Mouse (Mus musculus) forebrain, embryonic 15.5 days (tissue): Measurements from ENCODE around the gene Mtus2. TPM values are rescaled to one million over a fixed set of nuclear protein-coding genes. Genes with fewer than 3 reads are reported as not detected.
"Not testable (repeated sequence)": the region's sequence is repeated elsewhere in the genome, so short reads cannot be mapped to it uniquely, and the experiment has no call there.

Experiments used
- ATAC-seq: fragments of 200-750 bp; cut with Nextera tagmentation; replicated peaks from 2 replicates; pipeline ENCODE4 v1.8.0; 2017; ENCODE audit warnings: mild to moderate bottlenecking, moderate TSS enrichment, moderate library complexity
- H3K27ac ChIP-seq: fragments of 300-500 bp; sonication (generic); replicated peaks from 2 replicates; pipeline ENCODE4 v1.5.1; 2015; ENCODE audit warnings: mild to moderate bottlenecking, inconsistent platforms
- H3K27me3 ChIP-seq: fragments of 300-500 bp; sonication (generic); 2 replicates; pipeline ENCODE4 v1.6.1; 2015; ENCODE audit warnings: inconsistent platforms
- H3K36me3 ChIP-seq: fragments of 300-500 bp; sonication (generic); 2 replicates; pipeline ENCODE4 v1.6.1; 2015; ENCODE audit warnings: mild to moderate bottlenecking, inconsistent platforms
- H3K4me1 ChIP-seq: fragments of 300-500 bp; sonication (generic); 2 replicates; pipeline ENCODE4 v1.6.1; 2015; ENCODE audit warnings: inconsistent platforms
- H3K4me2 ChIP-seq: fragments of 300-500 bp; sonication (generic); replicated peaks from 2 replicates; pipeline ENCODE4 v1.6.1; 2015; ENCODE audit warnings: mild to moderate bottlenecking, inconsistent platforms
- H3K4me3 ChIP-seq: fragments of 300-500 bp; sonication (generic); 2 replicates; pipeline ENCODE4 v1.5.1; 2015; ENCODE audit warnings: mild to moderate bottlenecking, inconsistent platforms
- H3K9ac ChIP-seq: fragments of 300-500 bp; sonication (generic); replicated peaks from 2 replicates; pipeline ENCODE4 v1.6.1; 2015; ENCODE audit warnings: mild to moderate bottlenecking, inconsistent platforms
- H3K9me3 ChIP-seq: fragments of 300-500 bp; sonication (generic); 2 replicates; pipeline ENCODE4 v1.6.1; 2016; ENCODE audit warnings: inconsistent platforms
- WGBS: fragments of 180-500 bp; shearing (Covaris S2); methylation state at CpG from one replicate; pipeline ENCODE4 v1.1.7; 2015; ENCODE audit warnings: mixed read lengths; 5-methylcytosine and 5-hydroxymethylcytosine counted together
- polyA plus RNA-seq: library from polyadenylated mRNA; unstranded; fragments of >200 nt; fragmentation: Nextera tagmentation; extraction: Ambion mirVana; gene quantifications from 2 replicates; pipeline ENCODE4 v1.2.1, GENCODE M21; 2015

Mtus2 gene
- polyA plus RNA-seq, 1 experiment from 2014 or later, result 20.0 TPM

- peak overlapping the region; percentile 17; the same call in 1 of the 2 replicates for H3K27ac ChIP-seq
- 55% methylated on average over 12 of the region's 12 CpGs for WGBS
- no peak overlapping the region for H3K4me3 ChIP-seq
- peak; percentile 53 for ATAC-seq
- no peak overlapping the region for H3K4me2 ChIP-seq
- no peaks in the 10 kb centered on the region for H3K27me3 ChIP-seq
- H3K36me3 ChIP-seq, result no peaks in the 10 kb centered on the region
- H3K9ac ChIP-seq, result no peak overlapping the region
- H3K9me3 ChIP-seq, result no peaks in the 10 kb centered on the region
- peaks cover 16% of the 10 kb centered on the region for H3K4me1 ChIP-seq
Observed at GRCm38 (mm10) chr5:148146200-148146823, 189.2 kb downstream of the Mtus2 start.

- Histone ChIP-seq H3K27me3 (no peaks in the 10 kb centered on the region), H3K9ac (no peak overlapping the region), H3K27ac (no peak overlapping the region), H3K4me1 (peaks cover 21% of the 10 kb centered on the region), H3K4me2 (peak overlapping the region; percentile 24), H3K4me3 (no peak overlapping the region), H3K36me3 (no peaks in the 10 kb centered on the region), H3K9me3 (no peaks in the 10 kb centered on the region)
- WGBS, result 34% methylated on average over 14 of the region's 14 CpGs
- peak; percentile 39; the same call in 1 of the 2 replicates for ATAC-seq
Observed at GRCm38 (mm10) chr5:148151894-148152599, 194.9 kb downstream of the Mtus2 start.

GRCm38 (mm10) chr5:148152600-148153402 lies 195.7 kb downstream of the Mtus2 start:
- Histone ChIP-seq H3K4me2 (peak overlapping the region; percentile 24), H3K27me3 (no peaks in the 10 kb centered on the region), H3K36me3 (no peaks in the 10 kb centered on the region), H3K4me3 (0 out of 2 replicates have a peak overlapping the region, but pooled peaks have one; percentile 7), H3K9me3 (no peaks in the 10 kb centered on the region), H3K4me1 (peaks cover 19% of the 10 kb centered on the region), H3K27ac (no peak overlapping the region; the same call in 1 of the 2 replicates), H3K9ac (no peak overlapping the region)
- WGBS, result 28% methylated on average over 13 of the region's 13 CpGs
- ATAC-seq, result peak; percentile 47; the same call in 1 of the 2 replicates

GRCm38 (mm10) chr5:148153403-148153713 lies 196.2 kb downstream of the Mtus2 start:
- Histone ChIP-seq H3K4me3 (no peak overlapping the region), H3K9ac (no peak overlapping the region), H3K4me2 (peak overlapping the region; percentile 24; the same call in 1 of the 2 replicates), H3K4me1 (peaks cover 19% of the 10 kb centered on the region), H3K9me3 (no peaks in the 10 kb centered on the region), H3K27ac (no peak overlapping the region; the same call in 1 of the 2 replicates), H3K27me3 (no peaks in the 10 kb centered on the region), H3K36me3 (no peaks in the 10 kb centered on the region)
- 20% methylated on average over 9 of the region's 9 CpGs for WGBS
- 0 out of 2 replicates have a peak, but pooled peaks have one; percentile 49 for ATAC-seq

- peaks cover 19% of the 10 kb centered on the region for H3K4me1 ChIP-seq
- H3K4me2 ChIP-seq, result no peak overlapping the region
- no peak overlapping the region for H3K9ac ChIP-seq
- no peaks in the 10 kb centered on the region for H3K36me3 ChIP-seq
- no peak for ATAC-seq
- WGBS, result 93% methylated on average over 3 of the region's 3 CpGs
- H3K27ac ChIP-seq, result no peak overlapping the region
- H3K27me3 ChIP-seq, result no peaks in the 10 kb centered on the region
- no peak overlapping the region for H3K4me3 ChIP-seq
- no peaks in the 10 kb centered on the region for H3K9me3 ChIP-seq
Observed at GRCm38 (mm10) chr5:148154727-148155126, 197.6 kb downstream of the Mtus2 start.

GRCm38 (mm10) chr5:148159328-148159727 lies 202.2 kb downstream of the Mtus2 start:
- Histone ChIP-seq H3K36me3 (no peaks in the 10 kb centered on the region), H3K9me3 (no peaks in the 10 kb centered on the region), H3K27me3 (no peaks in the 10 kb centered on the region), H3K4me2 (no peak overlapping the region), H3K4me1 (no peaks in the 10 kb centered on the region), H3K9ac (no peak overlapping the region), H3K27ac (no peak overlapping the region), H3K4me3 (no peak overlapping the region)
- 57% methylated on average over 8 of the region's 8 CpGs for WGBS
- ATAC-seq, result no peak

- Histone ChIP-seq H3K4me3 (no peak overlapping the region), H3K27me3 (no peaks in the 10 kb centered on the region), H3K4me1 (no peaks in the 10 kb centered on the region), H3K27ac (no peak overlapping the region), H3K4me2 (no peak overlapping the region), H3K9me3 (no peaks in the 10 kb centered on the region), H3K36me3 (no peaks in the 10 kb centered on the region), H3K9ac (no peak overlapping the region)
- no peak for ATAC-seq
- 89% methylated on average over 17 of the region's 17 CpGs for WGBS
Observed at GRCm38 (mm10) chr5:148160529-148161154, 203.5 kb downstream of the Mtus2 start.

GRCm38 (mm10) chr5:148165111-148165510 lies 208.0 kb downstream of the Mtus2 start:
- Histone ChIP-seq H3K4me1 (no peaks in the 10 kb centered on the region), H3K9ac (no peak overlapping the region), H3K4me2 (no peak overlapping the region), H3K9me3 (no peaks in the 10 kb centered on the region), H3K27ac (no peak overlapping the region), H3K36me3 (no peaks in the 10 kb centered on the region), H3K27me3 (no peaks in the 10 kb centered on the region), H3K4me3 (no peak overlapping the region)
- ATAC-seq, result no peak
- WGBS, result 86% methylated on average over 1 of the region's 1 CpGs

- Histone ChIP-seq H3K4me1 (peaks cover 6% of the 10 kb centered on the region; the same call in 1 of the 2 replicates), H3K4me2 (no peak overlapping the region), H3K9ac (no peak overlapping the region), H3K27ac (no peak overlapping the region), H3K9me3 (no peaks in the 10 kb centered on the region), H3K27me3 (no peaks in the 10 kb centered on the region), H3K4me3 (no peak overlapping the region), H3K36me3 (no peaks in the 10 kb centered on the region)
- 51% methylated on average over 4 of the region's 4 CpGs for WGBS
- ATAC-seq, result no peak
Observed at GRCm38 (mm10) chr5:148175091-148175490, 218.0 kb downstream of the Mtus2 start.

- Histone ChIP-seq H3K27me3 (no peaks in the 10 kb centered on the region), H3K9me3 (no peaks in the 10 kb centered on the region), H3K27ac (peak overlapping the region; percentile 23; the same call in 1 of the 2 replicates), H3K4me2 (no peak overlapping the region), H3K36me3 (no peaks in the 10 kb centered on the region), H3K4me3 (no peak overlapping the region), H3K4me1 (peaks cover 10% of the 10 kb centered on the region; the same call in 1 of the 2 replicates), H3K9ac (no peak overlapping the region)
- ATAC-seq, result peak; percentile 66
- WGBS, result 20% methylated on average over 4 of the region's 4 CpGs
Observed at GRCm38 (mm10) chr5:148175742-148176426, 218.8 kb downstream of the Mtus2 start.

GRCm38 (mm10) chr5:148176539-148176938 lies 219.4 kb downstream of the Mtus2 start:
- not testable (repeated sequence) for ATAC-seq
- WGBS, result 93% methylated on average over 8 of the region's 8 CpGs

More at GRCm38 (mm10) chr5:148176539-148176938, 219.4 kb downstream of the Mtus2 start:
- not testable (repeated sequence) for H3K9ac ChIP-seq, H3K27ac ChIP-seq, H3K9me3 ChIP-seq, H3K4me2 ChIP-seq, H3K4me3 ChIP-seq, H3K36me3 ChIP-seq, H3K27me3 ChIP-seq
- H3K4me1 ChIP-seq, result peaks cover 11% of the 10 kb centered on the region; the same call in 1 of the 2 replicates
